Mouse (Mus musculus) frontal cortex, adult 2 months (tissue): ENCODE data around the gene Chgb. TPM values are rescaled to one million over a fixed set of nuclear protein-coding genes. Genes with fewer than 3 reads are reported as not detected.

Experiments used
- DNase-seq, 2 experiments: peaks; one replicate each; pipeline ENCODE4 v3.0.0; 2022; ENCODE audit warnings: low spot score in 1 of 2; ENCODE audit errors: extremely low spot score in 1 of 2
- polyA plus RNA-seq: library from polyadenylated mRNA; depleted of rRNA; stranded (reverse); fragments of >200 nt; gene quantifications from 2 replicates; pipeline ENCODE4 v1.2.3, GENCODE M21; 2012; rRNA removed

The Chgb gene
- polyA plus RNA-seq, 1 experiment = 237 TPM

- no peak for DNase-seq
Measured at GRCm38 (mm10) chr2:132841071-132841470, 60.0 kb downstream of the Chgb start.

Other genes with a start within 250 kb of the Chgb start
- 89.0 and 90.7 TPM in 2 replicates for gene Gpcpd1, start 193.5 kb upstream of the Chgb start, polyA plus RNA-seq
- 20.7 and 21.4 TPM in 2 replicates for gene Shld1, start 94.3 kb upstream of the Chgb start, polyA plus RNA-seq
- 25.2 and 29.6 TPM in 2 replicates for gene Trmt6, start 34.8 kb downstream of the Chgb start, polyA plus RNA-seq
- 3.1 and 3.5 TPM in 2 replicates for gene Mcm8, start 34.9 kb downstream of the Chgb start, polyA plus RNA-seq
- 28.5 TPM in 2 replicates for gene Crls1, start 65.4 kb downstream of the Chgb start, polyA plus RNA-seq
- 0.12 and 0.19 TPM in 2 replicates for gene Lrrn4, start 99.6 kb downstream of the Chgb start, polyA plus RNA-seq
- 0.04 TPM in 1 of 2 replicates, not detected in the other for gene Fermt1, start 164.6 kb downstream of the Chgb start, polyA plus RNA-seq